Mouse (Mus musculus) hindbrain, postnatal 0 days (tissue): ENCODE results near the gene Hp1bp3. TPM values are rescaled to one million over a fixed set of nuclear protein-coding genes. Genes with fewer than 3 reads are reported as not detected.

Experiments used
- ATAC-seq: fragments of 200-750 bp; cut with Nextera tagmentation; 2 replicates; pipeline ENCODE4 v1.8.0; 2017; ENCODE audit warnings: mild to moderate bottlenecking, moderate TSS enrichment, moderate library complexity
- DNase-seq: peaks from one replicate; pipeline ENCODE4 v3.0.0-alpha.2; 2015; ENCODE audit warnings: low spot score
- H3K27ac ChIP-seq: fragments of 300-500 bp; sonication (generic); 2 replicates; pipeline ENCODE4 v1.5.1; 2014; ENCODE audit warnings: mild to moderate bottlenecking
- H3K27me3 ChIP-seq: fragments of 300-500 bp; sonication (generic); 2 replicates; pipeline ENCODE4 v1.6.1; 2014; ENCODE audit warnings: low read length, mixed read lengths; ENCODE audit not compliant: insufficient read depth
- H3K36me3 ChIP-seq: fragments of 300-500 bp; sonication (generic); 2 replicates; pipeline ENCODE4 v1.6.1; 2014; ENCODE audit warnings: low read length, mixed read lengths; ENCODE audit not compliant: insufficient read depth
- H3K4me1 ChIP-seq: fragments of 300-500 bp; sonication (generic); 2 replicates; pipeline ENCODE4 v1.6.1; 2014; ENCODE audit warnings: antibody characterized with exemption, low read length, mixed read lengths; ENCODE audit not compliant: insufficient read depth
- H3K4me2 ChIP-seq: fragments of 300-500 bp; sonication (generic); 2 replicates; pipeline ENCODE4 v1.6.1; 2014; ENCODE audit warnings: low read depth, mild to moderate bottlenecking, low read length, moderate library complexity, mixed read lengths
- H3K4me3 ChIP-seq: fragments of 300-500 bp; sonication (generic); 2 replicates; pipeline ENCODE4 v1.5.1; 2014; ENCODE audit warnings: low read length
- H3K9ac ChIP-seq: fragments of 300-500 bp; sonication (generic); replicated peaks from 2 replicates; pipeline ENCODE4 v1.6.1; 2014; ENCODE audit warnings: mild to moderate bottlenecking, low read length, moderate library complexity, mixed read lengths
- H3K9me3 ChIP-seq: fragments of 300-500 bp; sonication (generic); 2 replicates; pipeline ENCODE4 v1.6.1; 2016; ENCODE audit warnings: low read length, mixed read lengths
- CTCF ChIP-seq: IDR thresholded peaks from 2 replicates; pipeline ENCODE4 v1.5.1; 2016; ENCODE audit warnings: antibody characterized with exemption, control low read depth, low read depth
- WGBS: fragments of 180-500 bp; shearing (Covaris S2); extraction: QIAGEN DNeasy Blood & Tissue Kit; methylation state at CpG from one replicate; pipeline ENCODE4 v1.1.7; 2014; 5-methylcytosine and 5-hydroxymethylcytosine counted together
- polyA plus RNA-seq: library from polyadenylated mRNA; unstranded; fragments of >200 nt; fragmentation: Nextera tagmentation; extraction: Ambion mirVana; gene quantifications from 2 replicates; pipeline ENCODE4 v1.2.1, GENCODE M21; 2015
- total RNA-seq: library from RNA; depleted of rRNA; stranded (reverse); fragments of >200 nt; gene quantifications from 2 replicates; pipeline ENCODE4 v1.2.3, GENCODE M21; 2014

Gene Hp1bp3
- total and polyA plus RNA-seq, 2 experiments from 2014 or later: 119 to 186 TPM

DNA sequence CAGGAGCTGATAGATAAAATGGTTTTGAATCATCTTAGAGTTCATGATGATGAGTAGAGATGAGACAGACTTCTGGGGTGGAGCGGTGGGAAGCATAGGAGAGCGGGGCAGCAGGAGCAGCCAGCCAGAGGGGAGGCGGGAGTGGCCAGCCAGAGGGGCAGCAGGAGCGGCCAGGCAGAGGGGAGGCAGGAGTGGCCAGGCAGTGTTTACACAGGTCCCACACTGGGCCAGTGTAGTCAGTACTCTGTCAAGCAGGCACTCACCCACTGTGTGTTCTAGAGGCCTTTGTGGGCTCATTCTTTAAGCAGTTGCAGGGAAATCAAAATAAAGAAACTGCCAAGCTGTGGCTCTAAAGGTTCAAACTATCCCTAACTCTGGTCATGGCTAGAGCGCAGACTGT lies 32.0 kb upstream of the Hp1bp3 start:
- TF ChIP-seq CTCF: no peak
- no peak for ATAC-seq
- Histone ChIP-seq H3K36me3 (peaks cover 68% of the 10 kb centered on the region), H3K27ac (no peak overlapping the region), H3K9me3 (no peaks in the 10 kb centered on the region), H3K4me3 (no peak overlapping the region), H3K27me3 (no peaks in the 10 kb centered on the region), H3K4me2 (no peak overlapping the region), H3K4me1 (no peaks in the 10 kb centered on the region), H3K9ac (no peak overlapping the region)
- WGBS: 85% methylated on average over 5 of the region's 5 CpGs
- no peak for DNase-seq

DNA sequence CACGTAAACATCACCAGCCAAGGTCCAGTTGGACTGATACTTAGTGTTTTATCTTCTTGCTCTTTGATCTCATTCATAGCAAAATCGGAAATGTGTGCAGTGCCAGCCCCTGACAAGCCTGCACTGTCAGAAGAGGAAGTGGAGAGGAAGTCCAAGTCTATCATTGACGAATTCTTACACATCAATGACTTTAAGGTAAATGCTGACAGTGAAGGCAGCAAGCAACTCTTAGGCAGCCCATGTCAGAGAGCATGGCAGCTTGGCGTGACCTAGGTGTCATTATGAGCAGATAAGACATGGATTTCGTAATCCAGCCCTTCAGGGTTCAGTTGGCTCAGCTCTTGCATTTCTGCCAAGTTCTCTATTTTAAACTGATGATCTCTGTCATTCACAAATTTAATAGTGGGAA lies 31.5 kb upstream of the Hp1bp3 start:
- no peak for ATAC-seq
- H3K4me2 ChIP-seq: no peak overlapping the region
- no peak for TF ChIP-seq CTCF
- H3K4me1 ChIP-seq: no peaks in the 10 kb centered on the region
- peaks cover 71% of the 10 kb centered on the region for H3K36me3 ChIP-seq
- H3K9ac ChIP-seq: 0 out of 2 replicates have a peak overlapping the region, but pooled peaks have one; percentile 3
- DNase-seq: no peak
- no peak overlapping the region for H3K4me3 ChIP-seq
- WGBS: 88% methylated on average over 5 of the region's 5 CpGs
- no peaks in the 10 kb centered on the region for H3K9me3 ChIP-seq
- H3K27ac ChIP-seq: no peak overlapping the region
- H3K27me3 ChIP-seq: no peaks in the 10 kb centered on the region

DNA sequence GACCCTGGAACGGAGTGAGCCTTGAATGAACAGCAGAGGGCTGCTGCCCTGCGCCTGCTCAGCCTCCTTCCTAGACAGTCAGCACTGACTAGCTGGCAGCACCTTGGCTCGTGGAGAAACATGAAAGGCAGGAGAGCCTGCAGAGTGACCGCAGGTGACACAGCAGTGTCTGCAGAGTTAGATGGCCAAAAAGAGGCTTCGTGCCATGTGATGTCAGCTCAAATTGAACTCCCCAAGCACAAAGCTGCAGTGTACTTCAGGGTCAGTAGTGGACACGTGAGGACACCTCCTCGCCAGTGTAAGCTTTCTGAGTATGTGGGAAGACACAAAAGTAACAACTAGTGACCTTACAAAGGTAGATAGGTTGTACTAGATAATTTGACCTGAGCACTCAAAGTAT lies 30.1 kb upstream of the Hp1bp3 start:
- no peaks in the 10 kb centered on the region for H3K4me1 ChIP-seq
- DNase-seq (no peak), ATAC-seq (no peak)
- H3K27ac ChIP-seq: no peak overlapping the region
- H3K9me3 ChIP-seq: no peaks in the 10 kb centered on the region
- no peaks in the 10 kb centered on the region for H3K27me3 ChIP-seq
- no peak overlapping the region for H3K4me3 ChIP-seq
- no peak overlapping the region for H3K9ac ChIP-seq
- peaks cover 75% of the 10 kb centered on the region for H3K36me3 ChIP-seq
- TF ChIP-seq CTCF: no peak
- WGBS: 93% methylated on average over 7 of the region's 7 CpGs
- no peak overlapping the region for H3K4me2 ChIP-seq

- Histone ChIP-seq H3K4me3 (no peak overlapping the region), H3K4me2 (no peak overlapping the region), H3K27me3 (no peaks in the 10 kb centered on the region), H3K4me1 (no peaks in the 10 kb centered on the region), H3K9ac (no peak overlapping the region), H3K27ac (no peak overlapping the region), H3K36me3 (peaks cover 80% of the 10 kb centered on the region), H3K9me3 (no peaks in the 10 kb centered on the region)
- no peak for TF ChIP-seq CTCF
- DNase-seq: no peak
- WGBS: 80% methylated on average over 7 of the region's 7 CpGs
- ATAC-seq: no peak
Measured at GRCm38 (mm10) chr4:138187995-138188394, 28.1 kb upstream of the Hp1bp3 start.

DNA sequence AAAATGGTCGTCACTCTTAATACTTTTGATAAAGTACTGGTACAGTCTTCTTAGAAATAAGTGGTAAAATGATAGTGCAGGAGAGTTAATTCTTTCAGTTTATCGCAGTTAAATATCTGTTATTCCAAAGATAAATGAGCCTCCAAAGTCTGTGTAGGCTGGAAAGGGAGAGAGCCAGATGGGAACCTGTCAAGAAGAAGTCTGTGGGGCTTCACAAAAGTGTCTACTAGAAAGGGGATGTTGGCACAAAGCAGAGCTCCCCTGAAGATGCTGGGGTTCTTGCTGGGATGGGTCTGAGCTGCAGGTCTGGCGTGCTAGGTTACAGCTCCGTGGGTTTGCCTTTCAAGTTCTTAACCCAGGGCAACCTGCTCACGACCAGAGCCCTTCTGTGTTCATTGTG lies 23.5 kb upstream of the Hp1bp3 start:
- no peak for DNase-seq
- Histone ChIP-seq H3K4me3 (no peak overlapping the region), H3K4me1 (no peaks in the 10 kb centered on the region), H3K9ac (no peak overlapping the region), H3K9me3 (no peaks in the 10 kb centered on the region), H3K36me3 (peaks cover 76% of the 10 kb centered on the region), H3K27me3 (no peaks in the 10 kb centered on the region), H3K4me2 (no peak overlapping the region), H3K27ac (no peak overlapping the region)
- no peak for TF ChIP-seq CTCF
- WGBS: 82% methylated on average over 5 of the region's 5 CpGs
- no peak for ATAC-seq

DNA sequence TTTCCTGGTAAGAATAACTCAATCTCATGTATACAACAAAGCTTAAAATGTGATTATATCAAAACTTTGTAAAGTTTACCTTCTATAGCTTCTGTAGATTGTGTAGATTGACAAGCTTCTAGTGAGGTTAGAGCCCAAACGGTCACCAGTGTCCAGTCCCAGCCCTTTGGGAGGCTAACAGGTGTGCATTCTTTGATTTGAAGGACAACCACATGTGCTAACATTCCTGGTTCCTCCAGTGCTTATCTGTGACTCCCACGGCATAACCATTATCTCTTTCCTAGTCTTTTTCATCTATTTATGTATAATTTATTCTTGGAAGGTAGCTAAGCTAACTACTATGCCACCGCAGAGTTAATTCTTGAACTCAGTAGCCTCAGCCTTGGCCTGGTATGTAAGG lies 15.3 kb upstream of the Hp1bp3 start:
- H3K27me3 ChIP-seq: no peaks in the 10 kb centered on the region
- H3K4me1 ChIP-seq: no peaks in the 10 kb centered on the region
- no peak overlapping the region for H3K27ac ChIP-seq
- WGBS: 94% methylated on average over 3 of the region's 3 CpGs
- TF ChIP-seq CTCF: no peak
- no peaks in the 10 kb centered on the region for H3K9me3 ChIP-seq
- H3K4me3 ChIP-seq: no peak overlapping the region
- no peak overlapping the region for H3K9ac ChIP-seq
- DNase-seq (no peak), ATAC-seq (no peak)
- H3K4me2 ChIP-seq: no peak overlapping the region
- H3K36me3 ChIP-seq: peaks cover 64% of the 10 kb centered on the region

DNA sequence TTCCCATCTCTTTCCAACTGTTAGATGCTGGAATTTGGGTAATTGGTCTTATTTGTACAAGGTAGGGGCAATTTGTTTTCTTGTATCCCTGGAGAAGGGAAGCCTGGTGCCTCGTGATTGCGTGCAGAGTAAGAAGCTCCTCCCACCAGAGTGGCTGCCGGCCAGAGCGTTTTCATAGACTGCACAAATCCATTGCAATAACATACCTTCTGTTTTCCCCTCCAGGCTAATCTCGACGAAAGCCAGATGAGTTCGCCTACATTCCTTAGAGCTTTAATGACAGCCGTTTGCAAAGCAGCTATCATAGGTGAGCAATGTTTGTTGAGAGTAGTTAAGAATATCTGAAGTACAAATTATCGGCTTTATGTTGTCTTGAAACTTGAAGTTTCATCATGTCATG lies 14.4 kb upstream of the Hp1bp3 start:
- WGBS: 77% methylated on average over 9 of the region's 9 CpGs
- Histone ChIP-seq H3K4me1 (no peaks in the 10 kb centered on the region), H3K4me3 (no peak overlapping the region), H3K9me3 (no peaks in the 10 kb centered on the region), H3K9ac (no peak overlapping the region), H3K27me3 (no peaks in the 10 kb centered on the region), H3K36me3 (peaks cover 59% of the 10 kb centered on the region), H3K27ac (no peak overlapping the region), H3K4me2 (no peak overlapping the region)
- ATAC-seq (no peak), DNase-seq (no peak)
- TF ChIP-seq CTCF: no peak
